Mouse (Mus musculus) liver, embryonic 18 days (tissue): ENCODE measurements around the gene Yeats2. TPM values are rescaled to one million over a fixed set of nuclear protein-coding genes. Genes with fewer than 3 reads are reported as not detected.

Experiments
- polyA plus RNA-seq: library from polyadenylated mRNA; depleted of rRNA; stranded (reverse); fragments of >200 nt; gene quantifications from 2 replicates; pipeline ENCODE4 v1.2.3, GENCODE M21; 2012; rRNA removed

Yeats2 gene
- polyA plus RNA-seq, result 7.5 and 8.6 TPM in 2 replicates

DNA sequence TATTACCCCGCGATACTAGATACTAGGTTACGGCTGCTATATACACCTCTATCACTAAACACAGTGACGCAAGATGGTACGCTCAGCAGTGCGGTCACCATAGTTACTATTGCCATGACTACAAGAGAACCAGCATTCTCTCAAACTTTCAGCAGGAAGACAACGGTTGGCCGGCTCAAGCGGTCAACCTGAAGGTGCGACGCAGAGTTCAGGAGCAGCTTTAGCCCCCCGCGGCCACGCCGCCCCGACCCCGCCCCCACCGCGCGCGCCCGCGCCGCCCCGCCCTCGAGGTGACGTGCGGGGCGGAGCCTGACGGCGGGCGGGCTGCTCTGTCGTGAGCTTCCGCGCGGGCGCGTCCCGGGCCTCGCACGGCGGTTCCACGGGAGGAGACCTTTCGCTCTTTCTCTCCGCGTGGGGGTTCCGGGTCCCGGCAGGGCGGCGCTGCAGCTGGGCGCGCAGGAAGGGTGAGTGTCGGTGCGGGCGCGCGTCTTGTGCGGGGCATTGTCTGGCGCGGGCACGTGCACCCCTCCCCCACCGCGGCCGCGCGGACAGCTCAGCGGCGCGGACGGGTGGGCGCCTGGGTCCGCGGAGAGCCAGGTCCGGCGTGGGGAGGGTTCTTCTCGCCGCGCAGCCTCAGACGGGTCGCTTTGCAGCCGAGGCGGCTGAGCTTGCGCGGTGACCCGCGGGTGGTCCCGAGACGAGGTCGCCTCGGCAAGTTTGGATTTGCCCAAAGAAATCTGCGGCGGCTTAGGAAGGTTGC lies at the start of gene Yeats2:
Gene Yeats2 (plus strand): TSS at position 292 of the 760 bp plus-strand sequence.

GRCm38 (mm10) chr16:20097069-20097710 lies 43.7 kb upstream of the Yeats2 start, which contains the start of gene Klhl24:
Klhl24 (plus strand) TSS chr16:20097542.

DNA sequence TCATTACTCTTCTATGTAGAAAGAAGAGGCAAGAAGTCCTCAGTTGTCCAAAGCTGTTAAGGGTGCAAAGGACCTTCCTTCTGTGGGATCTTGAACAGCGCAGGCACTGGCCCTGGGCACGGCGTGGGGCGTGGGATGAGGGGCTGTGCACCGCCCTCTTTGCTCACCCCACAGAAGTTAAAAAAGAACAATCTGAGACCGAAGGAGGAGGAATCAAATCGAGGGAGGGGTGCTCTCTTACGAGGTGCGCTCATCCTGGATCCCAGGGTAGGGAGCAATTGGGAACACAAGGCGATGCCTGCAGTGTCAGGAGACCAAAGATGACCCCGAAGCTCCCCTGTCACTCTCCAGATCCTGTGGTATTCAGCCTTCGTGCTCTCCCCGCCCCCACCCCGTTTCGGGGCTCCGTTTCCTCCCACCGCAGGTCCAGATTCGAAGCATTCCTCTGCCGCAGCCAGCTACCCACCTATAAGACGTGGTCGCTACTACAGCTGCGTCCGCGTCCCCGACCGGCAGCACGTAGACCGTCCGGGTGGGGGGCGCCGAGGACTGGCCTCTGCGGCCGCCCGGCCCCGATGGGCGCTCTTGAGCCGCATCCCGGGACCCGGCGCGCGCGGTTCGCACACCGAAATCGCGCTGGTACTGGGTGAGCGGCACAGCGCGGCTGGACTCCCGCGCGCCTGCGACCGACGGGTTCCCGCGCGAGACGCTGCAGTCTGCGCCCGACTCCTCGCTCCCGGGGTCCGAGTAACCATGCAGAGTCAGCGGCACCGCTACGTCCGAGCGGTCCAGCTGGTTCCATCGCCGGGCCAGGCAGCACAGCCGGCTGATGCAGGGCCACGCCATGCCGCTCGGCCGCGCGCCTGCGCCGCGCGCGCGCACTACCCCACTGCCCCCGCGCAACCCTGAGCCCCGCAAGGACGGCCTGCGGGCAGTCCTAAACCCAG lies 99.9 kb downstream of the Yeats2 start, which contains the start of gene Map6d1:
Gene Map6d1 (minus strand): TSS at position 891 of the 947 bp plus-strand sequence.

Other genes starting within 250 kb of the Yeats2 start
- gene Klhl6, start 158.0 kb upstream of the Yeats2 start, polyA plus RNA-seq, result 10.0 and 10.8 TPM in 2 replicates
- 5.0 and 5.8 TPM in 2 replicates for gene Klhl24, start 43.5 kb upstream of the Yeats2 start, polyA plus RNA-seq
- gene Map6d1, start 100.3 kb downstream of the Yeats2 start, polyA plus RNA-seq, result 0.01 TPM in 1 of 2 replicates, not detected in the other
- 17.9 and 20.3 TPM in 2 replicates for gene Parl, start 161.3 kb downstream of the Yeats2 start, polyA plus RNA-seq
- 0.02 TPM in 1 of 2 replicates, not detected in the other for gene Cyp2ab1, start 184.3 kb downstream of the Yeats2 start, polyA plus RNA-seq